Mouse (Mus musculus) CH12.LX (cell line): ENCODE results near the gene Scgb1a1.
"Not testable (repeated sequence)": the region's sequence is repeated elsewhere in the genome, so short reads cannot be mapped to it uniquely, and the experiment has no call there.

ENCODE experiments used
- CHD1 ChIP-seq: IDR thresholded peaks from 2 replicates; pipeline ENCODE4 v1.6.1; 2012; ENCODE audit warnings: low read depth, low read length, improper control_type of control experiment, inconsistent platforms
- CHD2 ChIP-seq: IDR thresholded peaks from 2 replicates; pipeline ENCODE4 v1.6.1; 2011; ENCODE audit warnings: low read length, improper control_type of control experiment
- CTCF ChIP-seq, 2 experiments: IDR thresholded peaks in 1 of 2; conservative IDR thresholded peaks in 1 of 2; 2 replicates each; pipeline ENCODE4 v1.5.1; 2011 to 2012; ENCODE audit warnings: low read depth in 2 of 2, low read length in 2 of 2, improper control_type of control experiment in 1 of 2, inconsistent platforms in 1 of 2, mild to moderate bottlenecking in 1 of 2, moderate library complexity in 1 of 2
- EP300 ChIP-seq: IDR thresholded peaks from 2 replicates; pipeline ENCODE4 v1.6.1; 2011; ENCODE audit warnings: low read length, improper control_type of control experiment
- HCFC1 ChIP-seq: IDR thresholded peaks from 2 replicates; pipeline ENCODE4 v1.6.1; 2012; ENCODE audit warnings: low read depth, mild to moderate bottlenecking, inconsistent platforms, low read length, improper control_type of control experiment
- JUND ChIP-seq: conservative IDR thresholded peaks from 2 replicates; pipeline ENCODE4 v1.6.1; 2011; ENCODE audit warnings: low read depth, low read length, improper control_type of control experiment
- MAX ChIP-seq: IDR thresholded peaks from 2 replicates; pipeline ENCODE4 v1.6.1; 2011; ENCODE audit warnings: low read length, improper control_type of control experiment
- NELFE ChIP-seq: IDR thresholded peaks from 2 replicates; pipeline ENCODE4 v1.6.1; 2011; ENCODE audit warnings: low read depth, low read length, improper control_type of control experiment
- POLR2A ChIP-seq: IDR thresholded peaks from 2 replicates; pipeline ENCODE4 v1.6.1; 2011; ENCODE audit warnings: low read depth, mild to moderate bottlenecking, improper control_type of control experiment, low read length
- POLR2AphosphoS2 ChIP-seq: IDR thresholded peaks from 2 replicates; pipeline ENCODE4 v1.6.1; 2011; ENCODE audit warnings: low read depth, low read length, improper control_type of control experiment
- TCF12 ChIP-seq: IDR thresholded peaks from 2 replicates; pipeline ENCODE4 v1.6.1; 2014; ENCODE audit warnings: low read depth, mild to moderate bottlenecking, inconsistent platforms, low read length, improper control_type of control experiment
- USF1 ChIP-seq: IDR thresholded peaks from 2 replicates; pipeline ENCODE4 v1.6.1; 2014; ENCODE audit warnings: low read depth, mild to moderate bottlenecking, inconsistent platforms, low read length, improper control_type of control experiment
- ZMIZ1 ChIP-seq: IDR thresholded peaks from 2 replicates; pipeline ENCODE4 v1.6.1; 2012; ENCODE audit warnings: low read depth, mild to moderate bottlenecking, inconsistent platforms, low read length, improper control_type of control experiment

GRCm38 (mm10) chr19:9123986-9124385, 36.2 kb upstream of the Scgb1a1 start:
- not testable (repeated sequence) for TF ChIP-seq POLR2A; USF1; HCFC1; CTCF (conservative IDR thresholded peaks at IDR 0.05 in 1 of 2, IDR thresholded peaks at IDR 0.05 in 1 of 2; ENCODE audit: low read depth in 2 of 2, low read length in 2 of 2); JUND; NELFE; ZMIZ1; CHD1; POLR2AphosphoS2; TCF12; MAX; CHD2
- peak; percentile 77 for TF ChIP-seq EP300
